In the genomic region with DNA sequence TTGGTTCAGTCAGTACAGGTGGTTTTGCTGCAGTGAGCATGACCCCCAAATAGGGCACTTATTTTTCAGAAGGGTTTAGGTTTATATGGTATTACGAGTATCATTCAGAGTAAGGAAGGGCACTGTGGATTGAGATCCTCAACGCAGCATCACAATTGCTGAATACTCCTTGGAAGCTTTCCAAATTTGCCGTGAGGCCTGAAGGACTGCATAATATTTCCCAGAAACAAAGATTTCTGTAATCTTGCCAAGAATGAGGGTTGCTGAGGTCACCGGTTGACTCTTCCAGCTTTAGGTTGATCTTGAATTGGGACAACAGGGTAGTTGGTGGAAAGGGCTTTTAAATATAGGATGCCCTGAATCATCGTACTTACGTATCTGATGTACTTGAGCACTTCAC, we compare ENCODE assay signal across 25 mouse cellular contexts.
DNase-seq lines count a peak whose midpoint lies in the region; ATAC-seq and TF ChIP-seq lines count a peak whose summit lies in the region.
"Had no signal": no experiment of that assay in that cellular context is flagged by ENCODE, and none has a peak within 500 bp of the region (broad histone marks: within the 10 kb centered on the region; RNA-seq: fewer than 3 reads in every experiment).

No protein-coding gene starts in this region.

- no peaks in the 10 kb centered on the region for H3K36me3 ChIP-seq in embryonic facial prominence, embryonic 14.5 days (ENCODE audit: control insufficient read depth, insufficient read depth, low read length)
- H3K36me3 ChIP-seq in embryonic facial prominence, embryonic 10.5 days (replicated peaks) = no peaks in the 10 kb centered on the region
- H3K36me3 ChIP-seq in midbrain, embryonic 11.5 days (ENCODE audit: control insufficient read depth, insufficient read depth, low read length) = no peaks in the 10 kb centered on the region
- no peaks in the 10 kb centered on the region for H3K36me3 ChIP-seq in midbrain, embryonic 10.5 days
- H3K36me3 ChIP-seq: embryonic facial prominence, embryonic 15.5 days; forebrain, embryonic 12.5 days; hindbrain, embryonic 12.5 days; hindbrain, embryonic 15.5 days had no signal

- no peak overlapping the region for H3K9ac ChIP-seq in embryonic facial prominence, embryonic 14.5 days (ENCODE audit: low read depth, low read length)
- no peak overlapping the region for H3K9ac ChIP-seq in midbrain, embryonic 11.5 days (ENCODE audit: low read length)
- H3K9ac ChIP-seq: embryonic facial prominence, embryonic 15.5 days; forebrain, embryonic 12.5 days; hindbrain, embryonic 12.5 days; hindbrain, embryonic 15.5 days had no signal

- peak; percentile 47 for DNase-seq in embryonic facial prominence, embryonic 14.5 days (ENCODE audit: low spot score)
- no peak for DNase-seq in embryonic facial prominence, embryonic 10.5 days (ENCODE audit: low spot score)
- DNase-seq in midbrain, embryonic 11.5 days (ENCODE audit: low spot score, missing footprints) = peak; percentile 59
- DNase-seq in midbrain, embryonic 10.5 days (ENCODE audit: low spot score) = no peak
- peak; percentile 11 for DNase-seq in MN1 (ENCODE audit: low spot score)
- DNase-seq in brain, embryonic 14.5 days (ENCODE audit: low read depth) = peak; percentile 24
- no peak for DNase-seq in cerebellum, adult 18-20 months
- DNase-seq: adrenal gland, adult 8-10 months; adrenal gland, postnatal 36 days; cerebellum, adult 11 months; cerebellum, adult 8-10 months; cerebellum, postnatal 36 days; embryo, embryonic 11 days; gastrocnemius, adult 2 months; gastrocnemius, postnatal 14 days; heart, adult 11 months had no signal

- H3K4me1 ChIP-seq in embryonic facial prominence, embryonic 14.5 days (ENCODE audit: control insufficient read depth, insufficient read depth, low read length) = 0 out of 2 replicates have a peak, but pooled peaks cover 5% of the 10 kb centered on the region
- H3K4me1 ChIP-seq in embryonic facial prominence, embryonic 10.5 days = peaks cover 5% of the 10 kb centered on the region; the same call in 1 of the 2 replicates
- H3K4me1 ChIP-seq in midbrain, embryonic 11.5 days (ENCODE audit: control insufficient read depth, insufficient read depth, low read length) = no peaks in the 10 kb centered on the region
- peaks cover 4% of the 10 kb centered on the region; the same call in 1 of the 2 replicates for H3K4me1 ChIP-seq in midbrain, embryonic 10.5 days
- H3K4me1 ChIP-seq: embryonic facial prominence, embryonic 15.5 days; forebrain, embryonic 12.5 days; hindbrain, embryonic 12.5 days; hindbrain, embryonic 15.5 days had no signal

- no peak overlapping the region for H3K27ac ChIP-seq in embryonic facial prominence, embryonic 14.5 days (replicated peaks; ENCODE audit: low read depth, low read length)
- no peak overlapping the region for H3K27ac ChIP-seq in embryonic facial prominence, embryonic 10.5 days (replicated peaks)
- no peak overlapping the region for H3K27ac ChIP-seq in midbrain, embryonic 11.5 days (ENCODE audit: low read depth, low read length)
- H3K27ac ChIP-seq in midbrain, embryonic 10.5 days (replicated peaks) = no peak overlapping the region
- H3K27ac ChIP-seq: embryonic facial prominence, embryonic 15.5 days; forebrain, embryonic 12.5 days; gastrocnemius, adult 2 months; hindbrain, embryonic 12.5 days; hindbrain, embryonic 15.5 days had no signal

- WGBS in embryonic facial prominence, embryonic 14.5 days = 58% methylated on average over 6 of the region's 6 CpGs
- 95% methylated on average over 6 of the region's 6 CpGs for WGBS in embryonic facial prominence, embryonic 10.5 days
- 93% methylated on average over 6 of the region's 6 CpGs for WGBS in midbrain, embryonic 11.5 days
- WGBS in midbrain, embryonic 10.5 days = 92% methylated on average over 6 of the region's 6 CpGs

- TF ChIP-seq POLR2A in brain, embryonic 14.5 days (IDR thresholded peaks at IDR 0.05; ENCODE audit: borderline replicate concordance, extremely low read depth, insufficient read depth, insufficient read length, poor library complexity, severe bottlenecking) = no peak

- H3K27me3 ChIP-seq in embryonic facial prominence, embryonic 14.5 days (replicated peaks; ENCODE audit: control insufficient read depth, insufficient read depth, low read length) = 0 out of 2 replicates have a peak, but pooled peaks cover 2% of the 10 kb centered on the region
- no peaks in the 10 kb centered on the region for H3K27me3 ChIP-seq in embryonic facial prominence, embryonic 10.5 days (replicated peaks; ENCODE audit: low read depth, poor library complexity, severe bottlenecking)
- no peaks in the 10 kb centered on the region for H3K27me3 ChIP-seq in midbrain, embryonic 11.5 days (ENCODE audit: control insufficient read depth, insufficient read depth, low read length)
- no peaks in the 10 kb centered on the region for H3K27me3 ChIP-seq in midbrain, embryonic 10.5 days (ENCODE audit: low read depth, poor library complexity, severe bottlenecking)
- H3K27me3 ChIP-seq: embryonic facial prominence, embryonic 15.5 days; forebrain, embryonic 12.5 days; hindbrain, embryonic 12.5 days; hindbrain, embryonic 15.5 days; Patski had no signal

- ATAC-seq in embryonic facial prominence, embryonic 14.5 days (ENCODE audit: low read depth) = no peak
- ATAC-seq in midbrain, embryonic 11.5 days (ENCODE audit: low FRiP score) = no peak
- ATAC-seq: CD4-positive, CD25-positive, alpha-beta regulatory T cell, adult 4 months; forebrain, embryonic 16.5 days; intestine, postnatal 0 days; Patski had no signal

- no peaks in the 10 kb centered on the region for H3K9me3 ChIP-seq in embryonic facial prominence, embryonic 14.5 days (ENCODE audit: control insufficient read depth, low read length)
- H3K9me3 ChIP-seq in embryonic facial prominence, embryonic 10.5 days = no peaks in the 10 kb centered on the region
- no peaks in the 10 kb centered on the region for H3K9me3 ChIP-seq in midbrain, embryonic 11.5 days (ENCODE audit: control insufficient read depth, low read length)
- H3K9me3 ChIP-seq in midbrain, embryonic 10.5 days (replicated peaks) = no peaks in the 10 kb centered on the region
- H3K9me3 ChIP-seq: embryonic facial prominence, embryonic 15.5 days; forebrain, embryonic 12.5 days; hindbrain, embryonic 12.5 days; hindbrain, embryonic 15.5 days had no signal

- no peak overlapping the region for H3K4me2 ChIP-seq in embryonic facial prominence, embryonic 14.5 days (ENCODE audit: low read depth, low read length)
- no peak overlapping the region for H3K4me2 ChIP-seq in midbrain, embryonic 11.5 days
- H3K4me2 ChIP-seq: embryonic facial prominence, embryonic 15.5 days; forebrain, embryonic 12.5 days; heart, embryonic 11.5 days; hindbrain, embryonic 12.5 days; hindbrain, embryonic 15.5 days had no signal

- no peak for TF ChIP-seq CTCF in brain, embryonic 14.5 days (IDR thresholded peaks at IDR 0.05; ENCODE audit: borderline replicate concordance, extremely low read depth, insufficient read depth, insufficient read length)

- no peak overlapping the region for H3K4me3 ChIP-seq in embryonic facial prominence, embryonic 14.5 days (ENCODE audit: low read depth, low read length)
- no peak overlapping the region for H3K4me3 ChIP-seq in embryonic facial prominence, embryonic 10.5 days
- H3K4me3 ChIP-seq in midbrain, embryonic 11.5 days (ENCODE audit: low read depth, low read length) = no peak overlapping the region
- H3K4me3 ChIP-seq in midbrain, embryonic 10.5 days = no peak overlapping the region
- H3K4me3 ChIP-seq: embryonic facial prominence, embryonic 15.5 days; forebrain, embryonic 12.5 days; gastrocnemius, adult 2 months; hindbrain, embryonic 12.5 days; hindbrain, embryonic 15.5 days had no signal

Comparison
In these comparisons a context has a peak if more than half of its experiments do, and no peak if none do; other contexts are left out.
1. DNase-seq: peak in embryonic facial prominence, embryonic 14.5 days (single experiment), midbrain, embryonic 11.5 days (single experiment), MN1 (single experiment) and brain, embryonic 14.5 days (single experiment); none in embryonic facial prominence, embryonic 10.5 days (single experiment), midbrain, embryonic 10.5 days (single experiment) and cerebellum, adult 18-20 months (0 of 2).